Mouse (Mus musculus) stomach, postnatal 0 days (tissue): Measurements from ENCODE around the gene S100a7a.

Source experiments
- CTCF ChIP-seq: IDR thresholded peaks from 2 replicates; pipeline ENCODE4 v1.5.1; 2016; ENCODE audit warnings: antibody characterized with exemption, low read depth, mild to moderate bottlenecking, moderate library complexity
- EP300 ChIP-seq: optimal IDR thresholded peaks from 2 replicates; pipeline ENCODE3; 2016; ENCODE audit warnings: antibody characterized with exemption

DNA sequence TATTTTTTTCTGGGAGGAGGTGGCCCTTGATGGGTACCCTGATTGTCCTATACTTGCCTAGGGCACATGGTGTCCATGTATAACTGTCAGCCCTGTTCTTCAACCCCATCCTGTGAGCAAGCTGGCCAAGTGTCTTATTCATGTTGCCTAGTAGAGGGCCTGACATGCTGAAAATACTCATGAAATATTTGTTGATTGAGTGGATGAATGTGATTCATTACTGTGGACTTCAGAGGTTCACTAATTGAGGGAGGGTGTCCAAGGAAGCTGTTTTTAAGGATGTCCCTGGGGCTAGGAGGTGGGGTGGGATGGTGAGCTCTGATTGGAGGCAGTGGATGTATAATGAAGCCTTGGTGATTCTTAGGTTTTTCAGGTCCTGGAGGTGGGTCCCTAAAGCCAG lies at the start of gene S100a7a:
- TF ChIP-seq CTCF, result no peak
- TF ChIP-seq EP300, result no peak
